Mouse (Mus musculus) myocyte (in vitro differentiated cells): ENCODE results near the gene Frmd4a. TPM values are rescaled to one million over a fixed set of nuclear protein-coding genes. Genes with fewer than 3 reads are reported as not detected.

Experiments used
- H3K27me3 ChIP-seq: one replicate; pipeline ENCODE4 v1.6.1; 2011; ENCODE audit not compliant: control insufficient read depth, insufficient read depth, insufficient read length
- H3K36me3 ChIP-seq: one replicate; pipeline ENCODE4 v1.6.1; 2011; ENCODE audit not compliant: control insufficient read depth, insufficient read depth
- H3K4me2 ChIP-seq: one replicate; pipeline ENCODE4 v1.6.1; 2011; ENCODE audit warnings: low read depth, control low read depth
- H3K4me3 ChIP-seq: one replicate; pipeline ENCODE4 v1.5.1; 2011; ENCODE audit warnings: mild to moderate bottlenecking, control low read depth, moderate library complexity
- H3K79me2 ChIP-seq: one replicate; pipeline ENCODE4 v1.6.1; 2011; ENCODE audit not compliant: control insufficient read depth, insufficient read depth
- H3ac ChIP-seq: one replicate; pipeline ENCODE4 v1.6.1; 2011; ENCODE audit not compliant: control insufficient read depth, insufficient read length
- CEBPB ChIP-seq: IDR thresholded peaks from 2 replicates; pipeline ENCODE4 v1.6.1; 2011; ENCODE audit warnings: mild to moderate bottlenecking, moderate library complexity; ENCODE audit not compliant: poor library complexity, insufficient read depth, severe bottlenecking
- E2F4 ChIP-seq: IDR thresholded peaks from one replicate; pipeline ENCODE4 v1.6.1; 2011; ENCODE audit warnings: mild to moderate bottlenecking, control low read depth, moderate library complexity; ENCODE audit not compliant: insufficient read depth
- MAX ChIP-seq: IDR thresholded peaks from one replicate; pipeline ENCODE4 v1.6.1; 2011; ENCODE audit warnings: low read depth, mild to moderate bottlenecking, control low read depth
- MYOD1 ChIP-seq, 3 experiments: IDR thresholded peaks; one replicate each; pipeline ENCODE4 v1.6.1; 2011; ENCODE audit warnings: control low read depth in 2 of 3, low read depth in 2 of 3, mild to moderate bottlenecking in 2 of 3, moderate library complexity in 1 of 3; ENCODE audit not compliant: insufficient read length in 2 of 3, control insufficient read depth in 1 of 3
- MYOG ChIP-seq, 3 experiments: IDR thresholded peaks; one replicate each; pipeline ENCODE4 v1.6.1; 2011; ENCODE audit warnings: control low read depth in 2 of 3, low read depth in 2 of 3, mild to moderate bottlenecking in 2 of 3; ENCODE audit not compliant: insufficient read length in 2 of 3, control insufficient read depth in 1 of 3, insufficient read depth in 1 of 3
- POLR2A ChIP-seq: IDR thresholded peaks from one replicate; pipeline ENCODE4 v1.6.1; 2011; ENCODE audit warnings: low read depth, mild to moderate bottlenecking, control low read depth, moderate library complexity; ENCODE audit not compliant: insufficient read length
- POLR2AphosphoS2 ChIP-seq: IDR thresholded peaks from one replicate; pipeline ENCODE4 v1.6.1; 2011; ENCODE audit warnings: low read depth, control low read depth; ENCODE audit not compliant: insufficient read length
- REST ChIP-seq: IDR thresholded peaks from one replicate; pipeline ENCODE4 v1.6.1; 2011; ENCODE audit warnings: mild to moderate bottlenecking, control low read depth, moderate library complexity; ENCODE audit not compliant: insufficient read depth, insufficient read length
- SRF ChIP-seq: IDR thresholded peaks from one replicate; pipeline ENCODE4 v1.6.1; 2011; ENCODE audit warnings: low read depth; ENCODE audit not compliant: control insufficient read depth, insufficient read length
- TCF12 ChIP-seq: IDR thresholded peaks from one replicate; pipeline ENCODE4 v1.6.1; 2011; ENCODE audit warnings: mild to moderate bottlenecking, control low read depth; ENCODE audit not compliant: poor library complexity, insufficient read depth, severe bottlenecking
- TCF3 ChIP-seq: IDR thresholded peaks from one replicate; pipeline ENCODE4 v1.6.1; 2011; ENCODE audit warnings: low read depth, control low read depth; ENCODE audit not compliant: insufficient read length
- USF1 ChIP-seq: IDR thresholded peaks from one replicate; pipeline ENCODE4 v1.6.1; 2011; ENCODE audit warnings: low read depth, mild to moderate bottlenecking, control low read depth, moderate library complexity
- polyA plus RNA-seq: library from polyadenylated mRNA; unstranded; fragments of >200 nt; fragmentation: generic; extraction: Trizol; gene quantifications from one replicate; pipeline ENCODE4 v1.2.1, GENCODE M21; 2012; ENCODE audit warnings: missing spikeins

Frmd4a gene
- polyA plus RNA-seq, 1 experiment: 24.7 TPM

DNA sequence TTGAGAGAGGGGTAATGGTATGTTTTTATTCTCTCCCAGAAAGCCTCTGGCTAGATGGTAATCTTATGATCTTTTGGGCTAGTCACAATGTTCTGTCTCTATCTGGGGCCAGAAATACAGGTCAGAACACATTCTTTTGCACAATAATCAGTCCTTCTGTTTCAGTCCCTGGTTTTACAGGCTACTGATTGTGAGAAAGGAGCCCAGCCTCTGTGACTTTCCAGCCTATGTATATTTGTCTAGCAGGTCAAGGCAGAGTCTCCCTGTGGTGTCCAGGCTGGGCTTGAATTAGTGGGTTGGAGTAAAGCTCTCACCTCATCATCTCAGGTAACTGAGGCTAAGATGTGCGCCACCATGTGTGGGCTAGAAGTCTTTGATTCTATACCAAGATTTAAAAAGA lies 80.1 kb downstream of the Frmd4a start:
- Histone ChIP-seq H3K36me3 (no peaks in the 10 kb centered on the region), H3K4me2 (no peak overlapping the region), H3ac (no peak overlapping the region), H3K79me2 (no peaks in the 10 kb centered on the region), H3K27me3 (no peaks in the 10 kb centered on the region), H3K4me3 (no peak overlapping the region)
- TF ChIP-seq POLR2AphosphoS2 (no peak), MYOG (IDR thresholded peaks at IDR 0.05; ENCODE audit: control insufficient read depth in 1 of 3, insufficient read depth in 1 of 3, insufficient read length in 2 of 3, low read depth in 2 of 3) (no peak), TCF3 (no peak), SRF (no peak), USF1 (no peak), E2F4 (no peak), MYOD1 (IDR thresholded peaks at IDR 0.05; ENCODE audit: control insufficient read depth in 1 of 3, insufficient read length in 2 of 3, low read depth in 2 of 3) (no peak), POLR2A (no peak), REST (no peak), TCF12 (no peak), CEBPB (no peak)

DNA sequence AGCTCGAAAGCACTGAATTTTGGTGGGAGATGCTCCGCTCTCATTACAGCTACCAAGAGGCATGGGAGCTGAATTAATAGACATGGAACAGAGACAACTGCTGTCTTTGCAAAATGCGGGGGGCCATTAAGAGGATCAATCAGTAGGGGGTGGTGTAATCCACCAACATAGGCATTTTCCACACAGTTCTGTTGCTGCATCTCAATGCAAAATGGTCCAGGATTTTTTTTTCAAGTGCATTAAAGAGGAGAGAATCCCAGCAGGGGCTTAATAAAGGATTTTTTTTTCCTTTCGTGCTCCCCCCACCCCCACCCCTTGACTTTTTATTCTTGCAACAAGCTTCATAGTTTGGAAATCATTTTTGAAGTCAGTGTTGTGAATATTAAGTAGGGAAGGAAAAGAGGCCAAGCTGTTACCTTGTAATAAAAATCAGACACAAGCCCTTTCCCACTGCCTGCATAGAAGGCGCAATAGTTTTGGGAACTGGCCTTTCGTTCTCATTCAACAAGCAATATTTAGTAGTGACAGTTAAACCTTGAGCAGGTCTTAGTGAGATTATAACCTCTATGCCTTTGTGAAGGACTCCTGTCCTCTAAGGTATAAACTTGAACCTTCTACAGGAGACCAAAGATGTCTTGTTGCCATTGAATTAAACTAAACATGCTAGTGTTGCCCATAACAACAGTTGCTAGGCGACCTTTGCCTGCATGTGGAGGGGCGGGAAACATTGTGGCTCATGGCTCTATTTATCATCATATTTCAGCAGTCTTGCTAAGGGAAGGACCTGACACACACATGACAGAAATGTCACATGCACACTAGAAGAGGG lies 81.6 kb downstream of the Frmd4a start:
- TF ChIP-seq MYOD1 (IDR thresholded peaks at IDR 0.05; ENCODE audit: control insufficient read depth in 1 of 3, insufficient read length in 2 of 3, low read depth in 2 of 3): no peak
- no peak for TF ChIP-seq CEBPB
- TF ChIP-seq REST: no peak
- no peak for TF ChIP-seq MYOG (IDR thresholded peaks at IDR 0.05; ENCODE audit: control insufficient read depth in 1 of 3, insufficient read depth in 1 of 3, insufficient read length in 2 of 3, low read depth in 2 of 3)
- no peak for TF ChIP-seq TCF12
- TF ChIP-seq TCF3: no peak
- TF ChIP-seq POLR2AphosphoS2: no peak
- TF ChIP-seq SRF: no peak
- TF ChIP-seq MAX: no peak
- no peak for TF ChIP-seq USF1
- TF ChIP-seq POLR2A: no peak
- no peak for TF ChIP-seq E2F4
- Histone ChIP-seq H3K4me2 (no peak overlapping the region), H3K36me3 (no peaks in the 10 kb centered on the region), H3K27me3 (no peaks in the 10 kb centered on the region), H3ac (no peak overlapping the region), H3K79me2 (no peaks in the 10 kb centered on the region), H3K4me3 (no peak overlapping the region)

DNA sequence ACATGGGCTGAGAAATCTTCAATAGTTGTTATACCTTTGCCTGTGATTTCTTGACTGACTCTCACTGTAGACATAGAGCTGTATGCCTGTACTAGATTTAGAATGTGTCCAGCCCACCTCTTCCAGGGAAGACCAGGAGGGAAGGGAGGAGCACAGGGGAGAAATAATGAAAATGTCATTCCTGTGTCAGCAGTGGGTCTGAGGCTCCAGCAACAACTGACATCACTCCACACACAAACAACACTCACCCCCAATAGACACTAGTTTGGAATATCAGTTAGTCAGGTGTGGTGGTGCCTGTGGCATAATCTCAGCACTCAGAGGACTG lies 82.2 kb downstream of the Frmd4a start:
- TF ChIP-seq SRF (no peak), POLR2A (no peak), MYOD1 (IDR thresholded peaks at IDR 0.05; ENCODE audit: control insufficient read depth in 1 of 3, insufficient read length in 2 of 3, low read depth in 2 of 3) (no peak), TCF12 (no peak), USF1 (no peak), CEBPB (no peak), POLR2AphosphoS2 (no peak), MAX (no peak), E2F4 (no peak), MYOG (IDR thresholded peaks at IDR 0.05; ENCODE audit: control insufficient read depth in 1 of 3, insufficient read depth in 1 of 3, insufficient read length in 2 of 3, low read depth in 2 of 3) (no peak)
- no peaks in the 10 kb centered on the region for H3K27me3 ChIP-seq
- H3K79me2 ChIP-seq: no peaks in the 10 kb centered on the region
- no peaks in the 10 kb centered on the region for H3K36me3 ChIP-seq
- no peak overlapping the region for H3K4me2 ChIP-seq
- H3ac ChIP-seq: no peak overlapping the region
- no peak overlapping the region for H3K4me3 ChIP-seq

DNA sequence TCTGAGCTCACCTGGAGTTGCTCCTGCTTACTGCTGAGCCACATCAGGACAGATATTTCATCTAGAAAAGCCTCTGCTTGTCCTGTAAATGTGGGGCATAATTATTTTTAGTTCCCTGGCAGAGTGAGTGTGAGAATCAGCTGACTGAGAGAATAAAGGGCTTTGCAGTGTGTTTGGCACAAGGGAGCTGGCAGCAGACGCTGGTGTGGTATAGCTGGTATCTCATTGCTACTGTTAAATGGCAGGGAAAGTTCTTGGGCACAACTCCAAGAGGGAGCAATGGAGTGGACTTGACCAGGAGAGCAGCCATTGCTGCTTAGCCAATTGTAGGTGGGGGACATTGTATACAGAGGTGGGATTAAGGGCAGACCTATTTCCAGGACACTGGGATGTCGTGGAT lies 83.9 kb downstream of the Frmd4a start:
- H3K4me2 ChIP-seq: no peak overlapping the region
- no peak overlapping the region for H3K4me3 ChIP-seq
- no peaks in the 10 kb centered on the region for H3K36me3 ChIP-seq
- H3ac ChIP-seq: no peak overlapping the region
- H3K79me2 ChIP-seq: no peaks in the 10 kb centered on the region
- TF ChIP-seq TCF12 (no peak), TCF3 (no peak), SRF (no peak), MYOD1 (IDR thresholded peaks at IDR 0.05; ENCODE audit: control insufficient read depth in 1 of 3, insufficient read length in 2 of 3, low read depth in 2 of 3) (no peak)
- H3K27me3 ChIP-seq: no peaks in the 10 kb centered on the region

- Histone ChIP-seq H3K79me2 (no peaks in the 10 kb centered on the region), H3K36me3 (no peaks in the 10 kb centered on the region), H3ac (no peak overlapping the region), H3K4me3 (no peak overlapping the region), H3K27me3 (peaks cover 5% of the 10 kb centered on the region), H3K4me2 (no peak overlapping the region)
- TF ChIP-seq POLR2AphosphoS2: no peak
- TF ChIP-seq SRF: no peak
- TF ChIP-seq MYOG (IDR thresholded peaks at IDR 0.05; ENCODE audit: control insufficient read depth in 1 of 3, insufficient read depth in 1 of 3, insufficient read length in 2 of 3, low read depth in 2 of 3): no peak
- TF ChIP-seq POLR2A: no peak
- TF ChIP-seq USF1: no peak
- no peak for TF ChIP-seq MYOD1 (IDR thresholded peaks at IDR 0.05; ENCODE audit: control insufficient read depth in 1 of 3, insufficient read length in 2 of 3, low read depth in 2 of 3)
- no peak for TF ChIP-seq CEBPB
- TF ChIP-seq REST: no peak
- TF ChIP-seq TCF3: no peak
These were observed 95.9 kb downstream of the Frmd4a start for GRCm38 (mm10) chr2:4113303-4113920.
